Mouse (Mus musculus): ENCODE measurements around the gene C2cd2l.

Gene C2cd2l

GRCm38 (mm10) chr9:44266478-44267226, 53.4 kb downstream of the C2cd2l start:
- no peak for DNase-seq (ENCODE audit: low spot score)

GRCm38 (mm10) chr9:44261388-44261787, 58.7 kb downstream of the C2cd2l start:
- DNase-seq (ENCODE audit: low spot score), result no peak

All from ovary, postnatal 36 days (tissue).